Mouse (Mus musculus) intestine, embryonic 16.5 days (tissue): ENCODE data around the gene Pck2. TPM values are rescaled to one million over a fixed set of nuclear protein-coding genes. Genes with fewer than 3 reads are reported as not detected.

ENCODE experiments used
- ATAC-seq: fragments of 200-750 bp; cut with Nextera tagmentation; 2 replicates; pipeline ENCODE4 v1.8.0; 2017; ENCODE audit warnings: moderate TSS enrichment, moderate library complexity
- H3K27ac ChIP-seq: fragments of 300-500 bp; sonication (generic); 2 replicates; pipeline ENCODE4 v1.5.1; 2014; ENCODE audit warnings: mild to moderate bottlenecking, low read length
- H3K27me3 ChIP-seq: fragments of 300-500 bp; sonication (generic); replicated peaks from 2 replicates; pipeline ENCODE4 v1.6.1; 2014; ENCODE audit warnings: low read length, control low read depth, mixed read lengths; ENCODE audit not compliant: control insufficient read depth, insufficient read depth
- H3K36me3 ChIP-seq: fragments of 300-500 bp; sonication (generic); 2 replicates; pipeline ENCODE4 v1.6.1; 2014; ENCODE audit warnings: low read length, control low read depth; ENCODE audit not compliant: control insufficient read depth, insufficient read depth
- H3K4me1 ChIP-seq: fragments of 300-500 bp; sonication (generic); 2 replicates; pipeline ENCODE4 v1.6.1; 2014; ENCODE audit warnings: low read length, control low read depth, mixed read lengths; ENCODE audit not compliant: control insufficient read depth, insufficient read depth
- H3K4me2 ChIP-seq: fragments of 300-500 bp; sonication (generic); 2 replicates; pipeline ENCODE4 v1.6.1; 2014; ENCODE audit warnings: low read depth, low read length, control low read depth
- H3K4me3 ChIP-seq: fragments of 300-500 bp; sonication (generic); 2 replicates; pipeline ENCODE4 v1.5.1; 2014; ENCODE audit warnings: mild to moderate bottlenecking, low read length
- H3K9ac ChIP-seq: fragments of 300-500 bp; sonication (generic); 2 replicates; pipeline ENCODE4 v1.6.1; 2014; ENCODE audit warnings: low read depth, low read length
- H3K9me3 ChIP-seq: fragments of 300-500 bp; sonication (generic); 2 replicates; pipeline ENCODE4 v1.6.1; 2016; ENCODE audit warnings: low read length, control low read depth; ENCODE audit not compliant: control insufficient read depth
- WGBS: fragments of 180-500 bp; shearing (Covaris S2); extraction: QIAGEN DNeasy Blood & Tissue Kit; methylation state at CpG from one replicate; pipeline ENCODE4 v1.1.7; 2014; 5-methylcytosine and 5-hydroxymethylcytosine counted together
- polyA plus RNA-seq: library from polyadenylated mRNA; unstranded; fragments of >200 nt; fragmentation: Nextera tagmentation; extraction: Ambion mirVana; gene quantifications from 2 replicates; pipeline ENCODE4 v1.2.1, GENCODE M21; 2015

Gene Pck2
- polyA plus RNA-seq, 1 experiment from 2014 or later: 51.8 TPM

DNA sequence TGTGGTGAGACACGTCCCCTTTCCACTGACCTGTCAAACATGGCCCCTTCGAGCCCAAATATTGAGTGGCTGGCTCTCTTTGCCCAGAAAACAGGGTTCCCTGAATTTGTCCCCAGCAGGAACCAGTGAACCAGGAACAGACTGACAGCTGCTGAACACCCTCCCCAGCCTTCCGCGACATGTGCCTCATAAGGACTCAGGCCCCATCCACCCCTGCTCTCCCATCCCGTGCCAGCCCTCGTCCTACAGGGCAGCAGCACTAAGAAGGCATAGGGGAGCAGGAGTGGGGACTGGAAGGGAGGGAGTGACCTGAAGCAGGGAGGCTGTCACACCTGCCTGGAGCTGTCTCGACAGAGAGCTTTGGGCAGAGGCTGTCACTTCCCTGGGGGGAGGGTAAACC lies 32.3 kb upstream of the Pck2 start:
- WGBS: 51% methylated on average over 7 of the region's 7 CpGs
- no peaks in the 10 kb centered on the region for H3K27me3 ChIP-seq
- no peaks in the 10 kb centered on the region for H3K4me1 ChIP-seq
- H3K4me3 ChIP-seq: no peak overlapping the region
- H3K9ac ChIP-seq: no peak overlapping the region
- no peaks in the 10 kb centered on the region for H3K36me3 ChIP-seq
- no peak for ATAC-seq
- H3K9me3 ChIP-seq: no peaks in the 10 kb centered on the region
- no peak overlapping the region for H3K4me2 ChIP-seq
- H3K27ac ChIP-seq: no peak overlapping the region

DNA sequence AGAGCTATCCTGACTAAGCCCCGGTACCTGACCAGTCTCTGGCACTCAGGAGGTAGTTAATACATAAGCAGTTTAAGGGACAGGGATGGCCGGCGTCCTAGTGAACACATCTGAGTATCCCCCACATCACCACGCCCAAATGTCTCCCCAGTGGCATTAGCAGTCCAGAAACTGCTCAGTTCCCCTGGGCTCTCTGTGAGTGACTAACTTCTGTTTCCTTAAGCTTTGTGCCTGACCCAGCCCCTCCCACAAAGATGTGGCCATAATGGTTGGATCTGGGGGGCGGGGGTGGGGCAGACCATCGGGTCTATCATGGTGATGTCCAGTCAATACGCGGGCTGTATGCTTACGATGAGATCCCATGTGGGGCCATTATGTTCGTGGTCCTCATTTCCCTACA lies 30.5 kb upstream of the Pck2 start:
- no peaks in the 10 kb centered on the region for H3K9me3 ChIP-seq
- H3K27me3 ChIP-seq: no peaks in the 10 kb centered on the region
- no peak overlapping the region for H3K4me2 ChIP-seq
- H3K4me3 ChIP-seq: no peak overlapping the region
- H3K27ac ChIP-seq: no peak overlapping the region
- H3K9ac ChIP-seq: no peak overlapping the region
- H3K36me3 ChIP-seq: no peaks in the 10 kb centered on the region
- WGBS: 79% methylated on average over 10 of the region's 10 CpGs
- no peaks in the 10 kb centered on the region for H3K4me1 ChIP-seq
- no peak for ATAC-seq

DNA sequence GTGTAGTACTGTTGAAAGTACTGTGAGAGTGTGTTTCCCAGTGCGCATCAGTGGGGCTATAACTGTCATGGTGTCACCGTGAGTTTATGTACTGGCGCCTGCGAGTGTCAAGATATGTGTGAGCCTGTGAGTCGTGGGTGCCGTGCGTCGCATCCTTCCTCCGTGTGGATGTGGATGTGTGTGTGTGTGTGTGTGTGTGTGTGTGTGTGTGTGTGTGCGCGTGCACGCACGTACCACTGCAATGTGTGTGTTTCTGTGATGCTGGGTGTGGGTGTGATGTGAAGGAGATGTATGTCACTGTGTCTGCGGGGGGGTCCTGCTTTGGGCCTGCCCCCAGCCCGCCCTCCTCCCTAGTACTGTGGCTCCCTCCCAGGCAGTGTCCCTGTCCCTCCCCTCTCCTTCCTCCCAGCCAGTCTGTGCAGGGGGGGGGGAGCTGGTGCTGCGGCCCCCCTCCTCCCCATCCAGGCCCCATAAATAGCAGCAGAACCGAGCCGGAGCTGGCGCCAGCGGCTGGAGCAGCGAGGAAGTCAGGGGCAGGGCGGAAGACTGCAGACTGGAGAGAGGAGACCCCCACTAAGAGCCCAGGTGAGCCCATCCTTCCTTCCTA lies 29.8 kb upstream of the Pck2 start, which contains the start of gene Cpne6:
TSS of gene Cpne6 (plus strand) at position 321 of the 607 bp plus-strand sequence.
- H3K9me3 ChIP-seq: no peaks in the 10 kb centered on the region
- H3K9ac ChIP-seq: no peak within 1 kb of the TSS
- ATAC-seq: no peak
- H3K27ac ChIP-seq: no peak within 1 kb of the TSS
- H3K4me2 ChIP-seq: no peak within 1 kb of the TSS
- no peaks in the 10 kb centered on the region for H3K27me3 ChIP-seq
- no peaks in the 10 kb centered on the region for H3K36me3 ChIP-seq
- no peak within 1 kb of the TSS for H3K4me3 ChIP-seq
- WGBS: 60% methylated on average over 22 of the region's 22 CpGs
- H3K4me1 ChIP-seq: no peaks in the 10 kb centered on the region

DNA sequence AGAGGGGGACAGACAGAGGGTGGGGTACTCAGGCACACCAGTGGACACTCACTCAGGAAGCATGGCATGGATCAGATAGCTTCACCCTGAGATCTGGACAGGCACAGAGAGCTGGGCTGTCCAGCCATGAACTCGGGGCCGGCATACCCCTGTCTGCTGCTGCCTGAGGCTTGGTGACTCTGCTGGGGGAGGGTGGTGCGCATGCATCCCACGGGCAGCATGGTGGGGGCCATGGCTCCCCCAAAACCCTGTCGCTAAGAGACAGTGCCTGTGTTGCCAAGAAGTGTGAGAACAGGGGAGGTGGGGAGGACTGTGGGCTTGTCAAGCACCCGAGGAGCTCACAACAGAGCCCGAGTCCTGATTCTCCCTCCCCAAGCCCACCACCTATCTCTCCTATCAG lies 29.0 kb upstream of the Pck2 start:
- Histone ChIP-seq H3K4me2 (no peak overlapping the region), H3K4me1 (no peaks in the 10 kb centered on the region), H3K9me3 (no peaks in the 10 kb centered on the region), H3K27ac (no peak overlapping the region), H3K9ac (no peak overlapping the region), H3K4me3 (no peak overlapping the region), H3K27me3 (no peaks in the 10 kb centered on the region), H3K36me3 (no peaks in the 10 kb centered on the region)
- WGBS: 49% methylated on average over 7 of the region's 7 CpGs
- ATAC-seq: no peak

DNA sequence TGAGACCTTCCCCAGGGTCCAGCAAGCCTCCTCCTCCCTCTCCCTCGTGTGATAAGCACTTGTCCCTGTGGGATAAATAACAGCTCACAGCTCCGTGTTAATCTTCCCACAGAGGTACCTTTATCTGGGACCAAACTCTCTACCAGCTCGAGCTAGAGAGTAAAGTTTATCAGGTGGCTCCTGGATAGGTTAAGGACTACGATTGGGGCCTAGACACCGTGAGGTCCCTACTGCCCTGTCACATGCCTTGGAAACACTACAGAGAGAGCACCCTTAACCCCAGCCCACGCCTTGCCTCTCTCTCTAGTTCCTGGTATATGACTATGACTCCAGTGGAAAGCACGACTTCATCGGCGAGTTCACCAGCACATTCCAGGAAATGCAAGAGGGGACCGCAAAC lies 26.1 kb upstream of the Pck2 start:
- H3K4me2 ChIP-seq: no peak overlapping the region
- H3K27me3 ChIP-seq: 0 out of 2 replicates have a peak, but pooled peaks cover 4% of the 10 kb centered on the region
- H3K4me3 ChIP-seq: no peak overlapping the region
- H3K9me3 ChIP-seq: no peaks in the 10 kb centered on the region
- no peaks in the 10 kb centered on the region for H3K4me1 ChIP-seq
- no peak overlapping the region for H3K9ac ChIP-seq
- H3K27ac ChIP-seq: no peak overlapping the region
- ATAC-seq: peak; percentile 63
- 52% methylated on average over 10 of the region's 10 CpGs for WGBS
- H3K36me3 ChIP-seq: no peaks in the 10 kb centered on the region

DNA sequence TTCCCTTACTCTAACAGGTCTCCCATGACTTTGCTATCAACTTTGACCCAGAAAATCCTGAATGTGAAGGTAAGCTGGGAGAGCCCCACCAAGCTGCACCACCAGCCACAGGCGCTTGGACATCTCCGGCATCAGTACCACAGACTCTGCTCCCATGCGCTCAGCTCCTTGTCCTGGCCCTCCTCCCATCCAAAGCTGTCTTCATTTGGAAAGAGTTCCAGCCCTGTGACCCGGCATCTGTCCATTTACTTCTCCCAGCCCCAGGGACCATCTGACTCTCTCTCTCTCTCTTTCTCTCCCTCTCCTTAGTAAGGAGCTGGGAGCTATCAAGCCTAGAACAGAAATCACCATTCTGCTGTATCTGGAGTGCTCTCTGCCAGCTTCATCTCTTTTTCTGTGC lies 24.2 kb upstream of the Pck2 start:
- ATAC-seq: no peak
- peaks cover 9% of the 10 kb centered on the region; the same call in 1 of the 2 replicates for H3K27me3 ChIP-seq
- no peak overlapping the region for H3K9ac ChIP-seq
- H3K27ac ChIP-seq: no peak overlapping the region
- H3K9me3 ChIP-seq: no peaks in the 10 kb centered on the region
- H3K4me3 ChIP-seq: no peak overlapping the region
- peaks cover 1% of the 10 kb centered on the region; the same call in 1 of the 2 replicates for H3K4me1 ChIP-seq
- H3K4me2 ChIP-seq: no peak overlapping the region
- 87% methylated on average over 4 of the region's 4 CpGs for WGBS
- H3K36me3 ChIP-seq: no peaks in the 10 kb centered on the region

DNA sequence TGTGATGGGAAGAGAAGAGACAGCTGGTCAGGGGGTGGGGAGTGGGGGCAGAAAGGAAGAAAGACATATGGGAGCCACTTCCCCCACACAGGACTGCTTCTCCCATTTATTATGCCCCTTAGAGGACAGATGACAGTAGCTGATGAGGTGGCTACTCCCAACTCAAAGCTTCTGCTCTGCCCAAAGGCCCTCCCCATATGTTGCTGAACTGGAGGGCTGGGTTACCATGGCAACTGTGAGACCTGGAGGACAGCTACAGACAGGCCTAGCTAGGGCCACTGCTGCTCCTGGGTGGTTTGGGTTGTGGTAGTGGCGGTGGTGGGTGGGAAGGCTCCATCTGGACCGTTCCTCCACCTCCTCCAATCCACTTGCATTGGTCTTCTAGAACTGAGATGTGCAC lies 21.2 kb upstream of the Pck2 start:
- Histone ChIP-seq H3K36me3 (no peaks in the 10 kb centered on the region), H3K4me2 (no peak overlapping the region), H3K9me3 (no peaks in the 10 kb centered on the region), H3K27ac (no peak overlapping the region), H3K4me1 (peaks cover 4% of the 10 kb centered on the region; the same call in 1 of the 2 replicates), H3K27me3 (peaks cover 26% of the 10 kb centered on the region), H3K4me3 (no peak overlapping the region), H3K9ac (no peak overlapping the region)
- no peak for ATAC-seq
- WGBS: 46% methylated on average over 2 of the region's 2 CpGs

DNA sequence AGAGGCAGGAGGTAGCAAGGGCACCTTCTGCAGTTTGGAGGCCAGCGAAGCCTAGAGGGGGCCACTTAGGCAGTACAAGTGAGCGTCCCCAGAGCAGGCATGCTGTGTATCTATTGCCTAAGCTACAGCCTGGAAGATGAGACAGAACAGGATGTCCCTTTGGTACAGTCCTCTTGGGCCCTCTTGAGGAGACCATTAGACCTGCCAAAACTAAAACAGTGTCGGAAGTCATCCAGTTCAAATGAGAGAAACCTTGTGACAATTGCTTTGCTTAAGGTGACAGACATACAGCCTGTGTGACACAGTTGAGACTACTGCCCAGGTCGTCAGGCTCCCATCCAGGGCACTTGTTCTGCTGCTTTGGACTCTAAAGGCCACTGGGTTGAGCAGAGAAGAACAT lies 20.5 kb upstream of the Pck2 start:
- Histone ChIP-seq H3K4me2 (no peak overlapping the region), H3K27ac (no peak overlapping the region), H3K9ac (no peak overlapping the region), H3K27me3 (peaks cover 32% of the 10 kb centered on the region), H3K36me3 (no peaks in the 10 kb centered on the region), H3K4me1 (peaks cover 4% of the 10 kb centered on the region; the same call in 1 of the 2 replicates), H3K9me3 (no peaks in the 10 kb centered on the region), H3K4me3 (no peak overlapping the region)
- 65% methylated on average over 4 of the region's 4 CpGs for WGBS
- ATAC-seq: no peak

DNA sequence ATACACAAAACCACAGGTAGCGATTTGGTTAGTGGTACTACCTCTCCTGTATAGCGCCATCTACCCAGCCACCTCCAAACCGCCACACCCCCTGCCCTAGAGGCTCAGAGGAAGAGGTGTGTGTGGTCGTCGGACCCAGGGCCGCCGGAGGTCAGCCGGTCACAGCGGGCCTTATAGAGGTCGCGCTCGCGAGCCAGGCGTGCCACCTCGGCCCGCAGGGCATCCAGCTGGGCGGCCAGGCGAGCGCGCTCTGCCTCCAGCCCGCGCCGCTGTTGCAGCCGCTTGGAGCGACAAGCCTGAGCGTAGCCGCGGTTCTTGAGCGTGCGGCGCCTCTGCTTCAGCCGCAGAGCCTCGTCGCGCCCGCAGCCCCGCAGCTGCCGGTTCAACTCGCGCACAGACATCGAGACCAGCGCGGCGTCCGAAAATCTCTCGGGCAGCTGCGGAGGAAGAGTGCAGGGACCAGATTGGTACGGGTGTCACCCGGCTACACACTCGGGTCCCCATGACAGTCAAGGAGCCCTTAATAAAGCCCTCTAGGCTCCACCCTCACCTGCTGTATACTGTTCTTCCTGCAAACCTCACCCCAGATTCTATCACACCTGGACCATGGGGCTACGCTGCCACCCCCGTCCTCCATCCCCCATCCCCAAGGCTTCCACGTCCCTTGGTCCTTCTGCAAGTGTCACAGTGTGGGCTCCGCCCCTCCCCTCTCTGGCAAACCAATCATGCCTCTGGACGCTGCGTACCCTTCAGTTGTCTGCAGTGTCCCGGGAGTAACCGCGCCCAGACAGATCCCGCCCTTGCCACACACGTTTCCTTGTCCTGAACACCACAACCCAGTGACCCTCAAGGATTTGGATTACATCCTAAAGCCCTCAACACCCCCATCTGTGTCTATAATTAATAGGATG lies 19.4 kb upstream of the Pck2 start:
- H3K27me3 ChIP-seq: peaks cover 38% of the 10 kb centered on the region
- H3K4me2 ChIP-seq: peak overlapping the region; percentile 95
- H3K4me1 ChIP-seq: peaks cover 4% of the 10 kb centered on the region; the same call in 1 of the 2 replicates
- H3K27ac ChIP-seq: no peak overlapping the region
- peak; percentile 65 for ATAC-seq
- no peaks in the 10 kb centered on the region for H3K36me3 ChIP-seq
- H3K9me3 ChIP-seq: no peaks in the 10 kb centered on the region
- peak overlapping the region; percentile 58 for H3K4me3 ChIP-seq
- under 1% methylated on average over 61 of the region's 61 CpGs for WGBS
- H3K9ac ChIP-seq: peak overlapping the region; percentile 59
